Mouse (Mus musculus) heart, embryonic 11.5 days (tissue): ENCODE measurements around the gene Bcl7a. TPM values are rescaled to one million over a fixed set of nuclear protein-coding genes. Genes with fewer than 3 reads are reported as not detected.

Experiments
- ATAC-seq: fragments of 200-750 bp; cut with Nextera tagmentation; replicated peaks from 2 replicates; pipeline ENCODE4 v1.8.0; 2017; ENCODE audit warnings: moderate library complexity; ENCODE audit not compliant: insufficient number of reproducible peaks, low FRiP score, low TSS enrichment
- H3K27ac ChIP-seq: fragments of 300-500 bp; sonication (generic); 2 replicates; pipeline ENCODE4 v1.5.1; 2014; ENCODE audit warnings: mild to moderate bottlenecking, low read depth, low read length
- H3K27me3 ChIP-seq: fragments of 300-500 bp; sonication (generic); 2 replicates; pipeline ENCODE4 v1.6.1; 2014; ENCODE audit warnings: mild to moderate bottlenecking, low read length, mixed read lengths; ENCODE audit not compliant: control insufficient read depth, insufficient read depth
- H3K36me3 ChIP-seq: fragments of 300-500 bp; sonication (generic); 2 replicates; pipeline ENCODE4 v1.6.1; 2014; ENCODE audit warnings: mild to moderate bottlenecking, low read length, moderate library complexity, mixed read lengths; ENCODE audit not compliant: control insufficient read depth, insufficient read depth
- H3K4me1 ChIP-seq: fragments of 300-500 bp; sonication (generic); 2 replicates; pipeline ENCODE4 v1.6.1; 2014; ENCODE audit warnings: low read length; ENCODE audit not compliant: control insufficient read depth, insufficient read depth
- H3K4me2 ChIP-seq: fragments of 300-500 bp; sonication (generic); 2 replicates; pipeline ENCODE4 v1.6.1; 2014; ENCODE audit warnings: mild to moderate bottlenecking, moderate library complexity
- H3K4me3 ChIP-seq: fragments of 300-500 bp; sonication (generic); 2 replicates; pipeline ENCODE4 v1.5.1; 2014; ENCODE audit warnings: low read depth, low read length
- H3K9ac ChIP-seq: fragments of 300-500 bp; sonication (generic); 2 replicates; pipeline ENCODE4 v1.6.1; 2014; ENCODE audit warnings: mild to moderate bottlenecking, low read depth, low read length, moderate library complexity
- H3K9me3 ChIP-seq: fragments of 300-500 bp; sonication (generic); replicated peaks from 2 replicates; pipeline ENCODE4 v1.6.1; 2016; ENCODE audit warnings: low read length; ENCODE audit not compliant: control insufficient read depth
- whole genome bisulfite sequencing: fragments of 180-500 bp; shearing (Covaris S2); extraction: QIAGEN DNeasy Blood & Tissue Kit; methylation state at CpG from one replicate; pipeline ENCODE4 v1.1.7; 2014; ENCODE audit not compliant: insufficient replicate concordance; 5-methylcytosine and 5-hydroxymethylcytosine counted together
- polyA plus RNA-seq: library from polyadenylated mRNA; unstranded; fragments of >200 nt; fragmentation: Nextera tagmentation; extraction: Ambion mirVana; gene quantifications from 2 replicates; pipeline ENCODE4 v1.2.1, GENCODE M21; 2014

Gene Bcl7a
- polyA plus RNA-seq, 1 experiment from 2014 or later, result 16.2 TPM

DNA sequence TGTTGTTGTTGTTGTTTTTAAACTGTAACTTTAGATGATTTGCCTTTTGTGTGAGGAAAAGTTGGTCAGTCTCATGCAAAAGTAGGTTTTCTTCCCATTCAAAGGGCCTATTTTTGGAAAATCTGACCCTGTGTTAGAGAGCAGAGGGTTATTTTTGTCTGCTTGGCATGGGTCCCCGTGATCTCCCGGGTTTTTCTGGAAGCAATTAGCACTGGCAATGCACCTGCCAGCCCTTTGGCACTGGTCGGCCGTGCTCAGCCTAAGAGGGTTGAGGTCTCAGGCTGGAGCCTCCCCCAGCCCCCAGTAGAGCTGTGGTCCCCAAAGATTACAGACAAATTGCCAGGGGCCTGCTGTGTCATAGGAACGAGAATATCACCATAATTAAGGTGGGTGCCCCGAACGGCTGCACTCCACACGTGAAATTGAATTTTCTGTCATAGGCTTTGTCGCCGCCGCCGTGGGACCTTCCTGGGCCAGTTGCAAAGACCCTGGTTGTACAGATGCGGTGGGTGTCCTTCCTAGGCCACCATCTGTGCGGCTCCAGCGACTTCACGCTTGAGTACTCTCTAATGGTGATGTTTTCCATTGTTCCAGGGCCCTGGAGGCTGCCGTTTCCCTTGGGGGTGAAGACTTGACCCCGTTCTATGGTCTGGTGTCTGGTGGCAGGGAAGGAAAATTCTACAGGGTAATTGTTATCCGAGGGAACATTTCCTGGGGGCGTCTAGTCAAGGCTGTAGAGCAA lies 41.7 kb upstream of the Bcl7a start:
- 69% methylated on average over 20 of the region's 20 CpGs for WGBS
- Histone ChIP-seq H3K9me3 (no peaks in the 10 kb centered on the region), H3K4me1 (peaks cover 12% of the 10 kb centered on the region; the same call in 1 of the 2 replicates), H3K36me3 (no peaks in the 10 kb centered on the region), H3K4me3 (no peak overlapping the region), H3K27me3 (peaks cover 3% of the 10 kb centered on the region; the same call in 1 of the 2 replicates), H3K27ac (no peak overlapping the region), H3K4me2 (no peak overlapping the region), H3K9ac (no peak overlapping the region)
- no peak for ATAC-seq

DNA sequence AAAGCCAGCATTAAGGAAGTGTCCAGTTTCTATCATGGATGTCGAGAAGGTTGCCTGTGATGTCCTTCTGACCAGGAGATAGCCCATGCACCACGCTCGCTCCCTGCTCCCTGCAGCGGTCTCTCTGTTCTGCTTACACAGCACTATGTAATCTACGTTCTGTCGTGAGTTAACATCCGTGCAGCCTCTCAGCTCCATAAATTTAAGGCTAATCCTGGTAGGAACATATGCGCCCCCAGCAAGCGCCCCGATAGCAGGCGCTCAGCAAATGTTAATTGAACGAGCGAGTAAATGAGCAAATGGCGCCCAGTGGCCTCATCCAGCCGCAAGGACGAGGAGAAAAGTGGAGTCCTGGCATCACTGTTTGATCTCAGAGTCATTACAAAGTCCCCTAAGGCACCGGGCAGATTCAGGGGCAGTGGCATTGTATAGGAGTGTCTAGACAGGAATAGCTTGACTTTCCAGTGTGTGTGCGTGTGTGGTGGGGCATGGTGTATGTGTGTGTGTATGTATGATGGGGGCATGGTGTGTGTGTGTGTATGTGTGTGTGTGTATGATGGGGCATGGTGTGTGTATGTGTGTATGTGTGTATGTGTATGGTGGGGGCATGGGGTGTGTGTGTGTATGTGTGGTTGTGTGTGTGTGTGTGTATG lies 35.9 kb upstream of the Bcl7a start:
- Histone ChIP-seq H3K9ac (no peak overlapping the region), H3K9me3 (no peaks in the 10 kb centered on the region), H3K27me3 (no peaks in the 10 kb centered on the region), H3K27ac (no peak overlapping the region), H3K36me3 (no peaks in the 10 kb centered on the region), H3K4me2 (no peak overlapping the region), H3K4me1 (no peaks in the 10 kb centered on the region), H3K4me3 (no peak overlapping the region)
- WGBS, result 70% methylated on average over 18 of the region's 18 CpGs
- ATAC-seq, result no peak

DNA sequence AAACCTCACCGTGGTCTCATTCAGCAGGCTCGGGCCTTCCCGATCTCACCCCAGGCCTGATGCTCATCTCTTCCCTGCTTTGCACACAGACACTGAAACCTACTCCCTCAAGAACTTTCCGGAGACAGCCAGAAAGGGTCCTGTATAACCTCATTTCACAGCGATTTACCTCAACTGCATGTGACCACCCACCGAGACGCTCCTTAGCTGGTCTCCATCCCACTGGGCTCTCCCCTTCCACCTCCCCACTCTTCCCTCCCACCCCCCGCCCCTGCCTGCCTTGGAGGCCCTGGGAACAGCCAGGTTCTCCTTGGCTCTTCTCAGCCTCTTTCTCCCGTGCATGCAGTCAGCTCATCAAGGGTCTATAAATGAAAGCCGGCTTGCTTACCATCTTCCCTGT lies 33.8 kb upstream of the Bcl7a start:
- Histone ChIP-seq H3K4me1 (no peaks in the 10 kb centered on the region), H3K9ac (no peak overlapping the region), H3K4me2 (no peak overlapping the region), H3K9me3 (no peaks in the 10 kb centered on the region), H3K4me3 (no peak overlapping the region), H3K27me3 (no peaks in the 10 kb centered on the region), H3K36me3 (no peaks in the 10 kb centered on the region), H3K27ac (no peak overlapping the region)
- ATAC-seq, result no peak
- 30% methylated on average over 10 of the region's 10 CpGs for WGBS

DNA sequence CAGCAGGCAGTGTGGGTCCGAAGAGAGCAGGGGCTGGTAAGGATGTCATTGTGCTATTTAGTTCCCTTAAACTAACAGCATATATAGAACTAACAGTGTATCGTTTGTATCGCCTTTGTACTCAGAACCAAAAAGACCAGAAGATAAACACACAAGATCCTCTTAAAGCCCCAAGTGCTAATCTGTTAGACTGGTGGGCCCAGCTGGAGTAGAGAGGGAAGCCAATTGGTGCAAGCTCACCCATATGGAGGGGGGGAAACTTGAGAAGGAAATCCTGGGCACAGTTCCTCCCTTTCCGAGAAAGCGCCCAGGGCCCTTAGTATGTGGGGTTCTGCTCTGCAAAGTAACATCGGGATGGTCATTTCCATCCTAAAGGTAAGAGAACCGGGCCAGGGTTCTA lies 33.4 kb upstream of the Bcl7a start:
- Histone ChIP-seq H3K27me3 (no peaks in the 10 kb centered on the region), H3K4me3 (no peak overlapping the region), H3K36me3 (no peaks in the 10 kb centered on the region), H3K4me1 (no peaks in the 10 kb centered on the region), H3K9ac (no peak overlapping the region), H3K27ac (no peak overlapping the region), H3K9me3 (no peaks in the 10 kb centered on the region), H3K4me2 (no peak overlapping the region)
- ATAC-seq, result no peak
- 40% methylated on average over 7 of the region's 7 CpGs for WGBS

DNA sequence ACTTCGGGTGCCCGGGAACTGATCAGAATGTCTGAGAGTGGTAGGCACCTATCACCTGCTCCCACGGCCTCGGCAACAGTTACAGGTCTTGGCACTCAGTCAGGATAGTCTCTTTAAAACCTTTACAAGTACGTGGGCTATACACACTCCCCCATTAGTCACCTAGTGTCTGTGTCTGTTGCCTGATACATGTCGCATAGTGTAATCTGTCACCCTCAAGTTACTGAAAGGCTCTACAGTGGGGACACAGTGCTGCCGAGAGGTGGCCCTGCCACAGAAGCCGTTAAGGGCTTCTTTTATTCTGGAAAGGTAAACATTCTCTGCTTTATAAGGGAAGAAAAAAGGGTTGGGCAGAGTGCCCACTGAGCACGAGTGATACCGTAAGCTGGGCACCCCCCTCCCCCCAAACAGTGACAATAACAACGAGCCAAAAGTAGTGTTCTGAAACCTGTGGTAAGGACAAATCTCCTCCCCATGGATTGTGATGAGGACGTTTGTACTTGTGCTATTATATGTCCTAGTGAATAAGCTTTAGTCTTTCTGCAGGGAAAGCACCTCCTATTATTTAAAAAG lies 30.5 kb upstream of the Bcl7a start:
- H3K4me1 ChIP-seq, result 0 out of 2 replicates have a peak, but pooled peaks cover 4% of the 10 kb centered on the region
- no peak for ATAC-seq
- no peaks in the 10 kb centered on the region for H3K36me3 ChIP-seq
- H3K27me3 ChIP-seq, result no peaks in the 10 kb centered on the region
- H3K4me2 ChIP-seq, result no peak overlapping the region
- 49% methylated on average over 12 of the region's 12 CpGs for WGBS
- H3K27ac ChIP-seq, result no peak overlapping the region
- H3K9ac ChIP-seq, result no peak overlapping the region
- H3K9me3 ChIP-seq, result no peaks in the 10 kb centered on the region
- H3K4me3 ChIP-seq, result no peak overlapping the region

DNA sequence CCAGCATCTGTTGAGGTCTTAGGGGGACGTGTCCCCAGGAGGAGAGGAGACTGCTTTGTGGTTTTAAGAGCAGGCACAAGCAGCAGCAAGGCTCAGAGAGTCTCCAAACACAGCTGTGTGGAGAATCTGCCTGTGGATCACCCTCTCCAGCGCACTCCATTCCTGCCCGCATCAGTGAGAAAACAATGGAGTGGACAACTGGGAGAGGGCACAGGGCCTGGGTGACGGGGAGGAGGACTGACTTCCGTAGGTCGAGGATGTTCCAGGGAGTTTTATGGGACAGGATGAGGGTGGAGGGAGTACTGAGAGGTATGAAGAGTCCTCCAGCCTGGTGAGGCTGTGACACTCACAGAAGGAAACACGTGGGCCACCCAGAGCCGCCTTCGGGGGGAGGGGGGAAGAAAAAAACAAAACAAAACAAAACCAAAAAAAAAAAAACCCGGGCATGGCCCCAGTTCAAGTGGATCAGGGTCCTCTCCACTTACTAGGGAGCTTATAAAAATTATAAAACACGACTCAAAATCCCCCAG lies 29.7 kb upstream of the Bcl7a start:
- H3K27ac ChIP-seq, result no peak overlapping the region
- H3K27me3 ChIP-seq, result no peaks in the 10 kb centered on the region
- H3K4me2 ChIP-seq, result no peak overlapping the region

DNA sequence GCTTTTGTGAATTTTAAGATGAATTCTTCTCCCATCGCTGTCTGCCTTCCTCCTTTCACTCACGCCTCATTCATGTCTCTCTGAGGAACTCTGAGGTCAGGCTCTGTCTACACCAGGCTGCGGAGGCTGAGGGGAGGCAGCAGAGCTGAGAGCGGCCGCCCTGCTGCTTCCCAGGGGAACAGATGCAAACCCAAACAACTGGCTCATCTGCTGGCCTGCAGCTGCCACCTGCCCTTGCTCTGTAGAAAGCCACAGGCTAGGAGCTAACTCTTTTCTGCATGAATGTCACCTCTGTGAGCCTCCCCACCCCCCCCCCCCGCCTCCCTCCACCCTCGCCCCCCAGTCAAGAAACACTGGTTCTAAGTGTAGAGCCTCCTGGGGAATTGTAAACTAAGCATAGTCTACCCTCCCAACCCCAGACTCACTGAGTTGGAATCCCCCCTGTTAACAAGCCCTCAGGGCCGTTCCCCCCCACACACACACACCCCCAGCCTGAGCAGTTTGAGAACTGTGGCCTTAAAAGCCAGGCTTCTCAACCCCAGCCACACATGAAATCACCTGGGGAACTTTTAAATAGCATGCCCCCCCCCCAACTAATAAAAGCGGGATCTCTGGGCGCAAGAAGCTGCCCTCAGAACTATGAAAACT lies 28.3 kb upstream of the Bcl7a start:
- Histone ChIP-seq H3K4me1 (0 out of 2 replicates have a peak, but pooled peaks cover 4% of the 10 kb centered on the region), H3K27me3 (no peaks in the 10 kb centered on the region), H3K9ac (no peak overlapping the region)

More for the DNA sequence above, 29.7 kb upstream of the Bcl7a start:
- Histone ChIP-seq H3K36me3 (no peaks in the 10 kb centered on the region), H3K4me3 (no peak overlapping the region), H3K9me3 (no peaks in the 10 kb centered on the region), H3K4me1 (0 out of 2 replicates have a peak, but pooled peaks cover 4% of the 10 kb centered on the region), H3K9ac (no peak overlapping the region)
- no peak for ATAC-seq
- 61% methylated on average over 11 of the region's 11 CpGs for WGBS

DNA sequence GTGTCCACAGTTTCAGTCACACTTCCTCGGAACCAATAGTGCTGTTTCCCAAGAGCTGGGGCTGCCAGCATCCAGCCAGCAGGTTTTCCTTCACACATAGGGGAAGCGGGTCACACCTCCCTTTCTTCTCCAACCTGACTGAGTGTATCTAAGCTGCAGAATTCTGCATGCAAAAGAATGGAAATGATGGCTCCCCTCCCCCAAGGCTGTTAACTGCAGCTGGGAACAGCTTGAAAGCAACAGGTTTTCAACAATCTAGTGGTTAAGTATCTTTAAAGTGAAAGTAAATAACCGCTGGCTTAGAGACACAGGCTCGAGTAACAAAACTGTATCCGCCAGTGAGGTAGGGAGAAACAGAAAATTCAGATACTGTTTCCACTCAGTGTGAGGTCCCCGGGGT lies 25.6 kb upstream of the Bcl7a start:
- H3K27ac ChIP-seq, result no peak overlapping the region
- no peaks in the 10 kb centered on the region for H3K27me3 ChIP-seq
- H3K4me3 ChIP-seq, result peak overlapping the region; percentile 30
- no peak overlapping the region for H3K9ac ChIP-seq
- 0 out of 2 replicates have a peak, but pooled peaks cover 4% of the 10 kb centered on the region for H3K4me1 ChIP-seq
- no peaks in the 10 kb centered on the region for H3K9me3 ChIP-seq
- no peak for ATAC-seq
- peak overlapping the region; percentile 46 for H3K4me2 ChIP-seq
- 19% methylated on average over 6 of the region's 6 CpGs for WGBS
- H3K36me3 ChIP-seq, result no peaks in the 10 kb centered on the region

More for the DNA sequence above, 28.3 kb upstream of the Bcl7a start:
- ATAC-seq, result no peak
- Histone ChIP-seq H3K36me3 (no peaks in the 10 kb centered on the region), H3K27ac (no peak overlapping the region), H3K4me2 (no peak overlapping the region), H3K4me3 (no peak overlapping the region), H3K9me3 (no peaks in the 10 kb centered on the region)
- 42% methylated on average over 9 of the region's 10 CpGs for WGBS
